Mouse (Mus musculus) small intestine, adult 2 months (tissue): ENCODE results near the gene Odf2.

Experiments
- CTCF ChIP-seq: fragments of 200-500 bp; IDR thresholded peaks from 2 replicates; pipeline ENCODE4 v1.5.1; 2012; ENCODE audit warnings: low read depth, mild to moderate bottlenecking, control low read depth, inconsistent platforms, low read length, moderate library complexity, mixed read lengths; ENCODE audit not compliant: insufficient replicate concordance, insufficient read length; ENCODE audit errors: extremely low read depth
- POLR2A ChIP-seq: fragments of 200-500 bp; IDR thresholded peaks from 2 replicates; pipeline ENCODE4 v1.6.1; 2012; ENCODE audit warnings: low read depth, mild to moderate bottlenecking, control low read depth, inconsistent platforms, low read length, moderate library complexity

GRCm38 (mm10) chr2:29844115-29844514 lies 44.9 kb upstream of the Odf2 start:
- TF ChIP-seq CTCF, result no peak
- TF ChIP-seq POLR2A, result no peak
